Mouse (Mus musculus) spleen, postnatal 36 days (tissue): Measurements from ENCODE around the gene Ripor3.

Source experiments
- DNase-seq, 2 experiments: peaks; one replicate each; pipeline ENCODE4 v3.0.0; 2022; ENCODE audit warnings: low spot score in 2 of 2, mixed read lengths in 1 of 2

The Ripor3 gene

DNA sequence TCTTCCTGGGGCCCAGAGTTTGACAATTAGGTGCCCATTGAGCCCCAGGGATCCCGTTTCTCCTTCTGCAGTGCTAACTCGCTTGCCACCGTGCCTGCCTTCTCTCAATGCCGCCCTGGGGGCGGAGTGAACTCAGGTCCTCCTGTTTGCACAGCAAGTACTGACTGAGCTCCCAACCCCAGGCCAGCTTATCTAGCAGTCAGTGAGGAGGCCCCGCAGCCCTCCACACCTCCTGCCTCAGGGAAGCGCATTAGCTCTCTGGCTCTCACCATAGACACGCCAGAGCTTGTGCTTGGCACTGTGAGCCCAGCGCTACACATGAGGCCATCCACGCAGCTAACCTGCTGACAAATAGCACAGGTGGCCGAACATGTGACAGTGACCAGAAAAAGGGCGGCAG is 22.8 kb downstream of the Ripor3 start:
- DNase-seq: no peak

DNA sequence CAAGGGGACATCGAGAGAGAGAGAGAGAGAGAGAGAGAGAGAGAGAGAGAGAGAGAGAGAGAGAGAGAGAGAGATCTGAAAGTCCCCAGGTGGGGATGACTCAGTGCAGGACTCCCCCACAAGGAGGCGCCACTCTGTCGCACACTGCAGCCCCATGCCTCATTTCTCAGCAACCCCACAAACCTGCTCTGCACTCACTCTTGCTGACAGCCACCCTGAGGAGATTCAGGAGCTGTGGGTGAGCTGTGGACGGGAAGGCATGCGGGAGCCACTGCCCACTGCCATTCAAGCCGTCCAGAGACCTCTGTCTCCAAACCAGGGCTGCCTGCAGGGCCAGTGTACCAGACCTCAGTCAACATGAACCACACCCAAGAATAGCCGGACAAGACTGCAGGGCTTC is 23.7 kb downstream of the Ripor3 start:
- DNase-seq: peak in 1 of 2 experiments; percentile 36

GRCm38 (mm10) chr2:167984946-167985345 is 25.5 kb downstream of the Ripor3 start:
- no peak for DNase-seq

DNA sequence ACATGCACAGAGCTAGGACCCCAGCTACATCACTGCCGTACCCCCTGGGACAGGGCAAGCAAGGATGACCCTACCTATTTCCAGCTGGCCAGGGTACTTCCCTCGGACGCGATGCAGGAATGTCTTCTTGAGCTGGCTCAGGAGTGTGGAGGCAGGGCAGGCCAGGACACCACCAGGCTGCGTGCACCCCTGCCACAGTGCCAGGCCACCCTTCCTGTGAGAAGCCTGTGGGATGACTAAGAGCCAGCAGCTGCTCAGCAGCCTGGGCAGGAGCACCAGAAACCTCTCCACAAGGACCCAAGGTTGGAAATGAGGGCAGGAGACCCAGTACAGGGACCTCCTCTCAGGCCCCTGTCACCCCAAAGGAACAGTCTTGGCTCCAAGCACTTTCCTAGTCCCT is 26.0 kb downstream of the Ripor3 start:
- no peak for DNase-seq

DNA sequence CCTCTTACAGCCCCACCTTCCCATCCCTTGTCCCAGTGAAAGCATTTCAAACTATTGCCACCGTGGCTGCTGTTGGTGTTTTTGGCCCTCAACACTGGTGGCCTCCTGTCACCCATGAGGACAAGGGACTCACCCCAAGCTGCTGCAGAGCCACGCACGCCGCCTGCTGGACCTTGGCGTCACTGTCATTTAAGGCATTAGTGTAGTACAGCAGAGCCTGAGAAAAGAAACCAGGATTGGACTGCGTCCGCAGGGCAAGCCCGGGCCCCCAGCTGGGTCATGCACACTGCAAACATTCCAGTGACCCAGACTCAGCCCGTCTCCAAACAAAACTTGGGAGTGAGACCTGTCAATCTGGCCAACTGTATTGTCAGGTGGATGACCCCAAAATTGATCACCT is 27.8 kb downstream of the Ripor3 start:
- peak in 1 of 2 experiments; percentile 27 for DNase-seq

- DNase-seq: no peak
Observed at GRCm38 (mm10) chr2:167980391-167980790, 30.0 kb downstream of the Ripor3 start.

GRCm38 (mm10) chr2:167978271-167978670 is 32.1 kb downstream of the Ripor3 start:
- DNase-seq: no peak

DNA sequence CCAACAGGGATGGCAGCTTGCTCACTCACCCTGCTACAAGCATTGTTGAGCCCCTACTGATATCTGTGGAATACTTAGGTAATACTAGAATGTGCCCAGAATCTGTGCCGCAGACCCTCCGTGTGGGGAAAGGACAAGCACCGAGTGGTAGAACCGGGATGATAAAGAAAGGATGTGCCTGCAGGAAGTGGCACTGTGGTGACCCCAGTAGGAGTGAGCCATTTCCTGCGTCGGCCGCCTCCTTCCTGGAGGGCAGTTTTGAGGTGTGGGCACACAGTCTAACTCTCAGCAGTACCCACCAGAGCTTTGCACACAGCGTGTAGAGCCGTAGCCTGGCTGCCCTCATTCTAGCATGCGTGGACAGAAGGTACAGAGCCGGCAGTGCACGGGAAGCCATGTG is 34.7 kb downstream of the Ripor3 start:
- no peak for DNase-seq

DNA sequence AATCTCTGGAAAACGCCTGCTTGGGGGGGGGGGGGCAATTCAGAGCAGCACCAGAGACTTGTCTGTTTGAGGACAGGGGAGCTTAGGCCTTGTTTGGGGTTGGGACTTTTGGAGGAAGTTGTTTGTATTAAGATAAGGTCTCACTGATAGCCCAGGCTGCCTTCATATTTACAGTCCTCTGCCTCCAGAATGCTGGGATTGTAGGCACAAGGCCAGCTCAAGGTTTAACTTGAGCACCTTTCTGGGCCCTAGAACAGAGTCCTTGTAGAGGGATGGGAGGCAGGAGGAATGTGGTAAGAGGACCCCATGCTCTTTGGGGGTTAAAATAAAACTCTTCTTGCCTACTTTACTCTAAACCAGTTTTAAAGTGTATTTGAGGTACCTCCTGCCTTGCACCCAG is 37.6 kb downstream of the Ripor3 start:
- DNase-seq: no peak

- DNase-seq: no peak
Observed at GRCm38 (mm10) chr2:167972146-167972545, 38.3 kb downstream of the Ripor3 start.

GRCm38 (mm10) chr2:167969851-167970541 is 40.4 kb downstream of the Ripor3 start:
- no peak for DNase-seq

DNA sequence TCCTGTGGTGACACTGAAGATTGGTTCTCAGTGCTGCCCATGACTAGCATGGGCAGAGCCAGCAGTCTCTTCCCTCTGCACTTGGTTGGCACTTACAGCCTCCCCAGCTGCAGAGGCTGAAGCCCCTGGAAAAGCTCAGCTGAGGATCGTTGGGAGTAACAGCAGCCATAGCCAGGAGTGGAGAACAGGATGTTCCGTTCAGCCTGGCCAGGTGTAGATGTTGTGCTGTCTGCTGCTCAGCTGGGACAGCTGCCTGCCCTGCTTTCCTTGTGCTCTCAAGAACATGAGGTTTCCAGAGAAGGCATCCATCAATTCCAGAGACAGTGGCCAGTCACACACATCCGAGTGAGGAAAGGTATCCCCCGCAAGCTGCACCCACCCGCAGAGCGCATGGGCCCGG is 41.9 kb downstream of the Ripor3 start:
- DNase-seq: no peak

- DNase-seq: no peak
Observed at GRCm38 (mm10) chr2:167965911-167966310, 44.5 kb downstream of the Ripor3 start.

GRCm38 (mm10) chr2:167964320-167964719 is 46.1 kb downstream of the Ripor3 start:
- DNase-seq: no peak

- DNase-seq: no peak
Observed at GRCm38 (mm10) chr2:167963778-167964300, 46.6 kb downstream of the Ripor3 start.

GRCm38 (mm10) chr2:167963176-167963575 is 47.2 kb downstream of the Ripor3 start:
- no peak for DNase-seq

DNA sequence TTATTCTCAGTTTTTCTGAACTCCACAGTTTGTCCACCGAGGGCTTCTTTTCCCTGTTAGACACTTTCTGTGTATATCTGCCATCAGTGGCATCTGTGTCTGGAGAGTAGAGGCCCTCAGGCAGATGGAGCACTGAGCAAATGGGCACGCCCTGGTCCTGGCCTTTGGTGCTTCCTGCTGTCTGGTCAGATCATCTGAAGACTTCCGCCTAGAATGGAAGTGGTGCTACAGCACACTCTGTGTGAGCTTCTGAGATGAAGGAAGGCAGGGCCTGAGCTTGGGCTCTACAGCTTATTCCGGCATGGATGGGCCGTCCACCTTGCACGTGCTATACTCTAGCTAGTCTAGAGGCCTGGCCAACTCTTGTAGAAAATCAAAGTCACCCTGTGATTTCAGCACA is 48.1 kb downstream of the Ripor3 start:
- no peak for DNase-seq

DNA sequence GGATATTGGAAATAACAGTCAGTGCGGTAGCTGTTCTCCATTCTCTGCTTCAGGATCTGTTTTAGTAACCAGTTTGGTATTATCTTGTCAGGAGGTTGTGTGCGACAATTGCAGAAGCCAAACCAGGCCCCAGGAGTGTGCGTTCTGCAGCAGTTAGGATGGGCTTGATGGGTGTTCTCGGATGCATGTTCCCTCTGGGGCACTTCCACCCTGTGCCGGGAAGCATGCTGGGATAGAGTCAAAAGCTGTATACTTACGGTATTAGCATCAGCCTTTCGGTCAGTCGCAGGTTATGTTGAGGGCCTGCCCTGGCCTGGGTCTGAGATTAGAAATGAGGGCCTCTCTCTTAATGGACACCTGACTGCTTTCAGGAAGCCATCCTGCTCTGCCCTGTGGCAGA is 49.8 kb downstream of the Ripor3 start:
- no peak for DNase-seq

DNA sequence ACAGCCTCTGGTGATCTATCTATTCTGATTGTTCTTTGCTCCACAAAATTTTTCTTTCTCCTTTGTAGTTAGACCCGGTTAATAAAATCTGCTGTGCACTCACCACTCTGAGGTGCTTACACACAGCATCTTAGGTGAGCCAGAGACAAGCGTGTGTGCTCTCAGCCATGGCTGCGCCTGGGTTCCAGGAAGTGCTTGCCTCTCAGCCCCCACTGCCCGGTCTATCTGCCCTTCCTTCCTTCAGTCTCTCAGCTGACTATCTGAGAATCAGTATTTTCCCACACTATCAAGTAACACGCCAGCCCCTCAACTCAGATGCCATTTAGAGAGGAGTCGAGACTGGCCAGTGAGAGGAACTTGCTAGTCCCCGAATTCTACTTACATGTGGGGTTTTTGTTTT is 50.4 kb downstream of the Ripor3 start:
- DNase-seq: peak; percentile 79 to 83

GRCm38 (mm10) chr2:167959384-167959911 is 51.0 kb downstream of the Ripor3 start:
- peak; percentile 81 to 84 for DNase-seq

DNA sequence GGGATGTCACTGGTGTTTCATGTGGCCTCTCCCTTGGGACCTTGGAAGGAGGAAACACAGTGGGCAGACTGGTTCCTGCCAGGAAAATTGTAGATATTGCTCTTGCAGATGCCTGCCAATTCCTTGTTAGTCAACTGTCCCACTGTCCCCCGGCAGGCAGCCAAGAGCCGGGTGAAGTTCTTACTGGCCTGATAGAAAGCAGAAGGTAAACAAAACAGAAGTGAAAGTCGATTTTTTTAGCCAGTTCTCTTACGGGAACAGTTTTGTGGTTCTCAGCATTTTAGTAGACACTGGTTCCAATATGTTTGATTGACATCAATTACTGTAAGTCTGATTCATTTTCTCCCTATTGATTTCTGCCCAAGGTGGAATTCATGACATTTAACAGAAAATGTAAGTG is 51.6 kb downstream of the Ripor3 start:
- peak; percentile 79 to 87 for DNase-seq

GRCm38 (mm10) chr2:167958082-167958788 is 52.2 kb downstream of the Ripor3 start:
- no peak for DNase-seq

- peak in 1 of 2 experiments; percentile 50 for DNase-seq
Observed at GRCm38 (mm10) chr2:167957539-167957938, 52.9 kb downstream of the Ripor3 start.
